Mouse (Mus musculus) midbrain, embryonic 11.5 days (tissue): Measurements from ENCODE around the gene Gba. TPM values are rescaled to one million over a fixed set of nuclear protein-coding genes. Genes with fewer than 3 reads are reported as not detected.

Experiments used
- ATAC-seq: fragments of 200-750 bp; cut with Nextera tagmentation; 2 replicates; pipeline ENCODE4 v1.8.0; 2017; ENCODE audit warnings: moderate TSS enrichment, moderate library complexity; ENCODE audit not compliant: low FRiP score
- DNase-seq: peaks from one replicate; pipeline ENCODE4 v3.0.0; 2015; ENCODE audit warnings: low spot score; ENCODE audit errors: missing footprints
- H3K27ac ChIP-seq: fragments of 300-500 bp; sonication (generic); 2 replicates; pipeline ENCODE4 v1.5.1; 2014; ENCODE audit warnings: low read depth, low read length
- H3K27me3 ChIP-seq: fragments of 300-500 bp; sonication (generic); 2 replicates; pipeline ENCODE4 v1.6.1; 2014; ENCODE audit warnings: mild to moderate bottlenecking, low read length, moderate library complexity, mixed read lengths; ENCODE audit not compliant: control insufficient read depth, insufficient read depth
- H3K36me3 ChIP-seq: fragments of 300-500 bp; sonication (generic); 2 replicates; pipeline ENCODE4 v1.6.1; 2014; ENCODE audit warnings: mild to moderate bottlenecking, low read length, moderate library complexity, mixed read lengths; ENCODE audit not compliant: control insufficient read depth, insufficient read depth
- H3K4me1 ChIP-seq: fragments of 300-500 bp; sonication (generic); 2 replicates; pipeline ENCODE4 v1.6.1; 2014; ENCODE audit warnings: low read length; ENCODE audit not compliant: control insufficient read depth, insufficient read depth
- H3K4me2 ChIP-seq: fragments of 300-500 bp; sonication (generic); 2 replicates; pipeline ENCODE4 v1.6.1; 2014; ENCODE audit warnings: mild to moderate bottlenecking, moderate library complexity
- H3K4me3 ChIP-seq: fragments of 300-500 bp; sonication (generic); 2 replicates; pipeline ENCODE4 v1.5.1; 2014; ENCODE audit warnings: low read depth, low read length
- H3K9ac ChIP-seq: fragments of 300-500 bp; sonication (generic); 2 replicates; pipeline ENCODE4 v1.6.1; 2014; ENCODE audit warnings: low read length
- H3K9me3 ChIP-seq: fragments of 300-500 bp; sonication (generic); 2 replicates; pipeline ENCODE4 v1.6.1; 2016; ENCODE audit warnings: low read length; ENCODE audit not compliant: control insufficient read depth
- whole genome bisulfite sequencing: fragments of 180-500 bp; shearing (Covaris S2); extraction: QIAGEN DNeasy Blood & Tissue Kit; methylation state at CpG from one replicate; pipeline ENCODE4 v1.1.7; 2014; 5-methylcytosine and 5-hydroxymethylcytosine counted together
- polyA plus RNA-seq: library from polyadenylated mRNA; unstranded; fragments of >200 nt; fragmentation: Nextera tagmentation; extraction: Ambion mirVana; gene quantifications from 2 replicates; pipeline ENCODE4 v1.2.1, GENCODE M21; 2014

The Gba gene
- polyA plus RNA-seq, 1 experiment from 2014 or later: 41.4 TPM

- Histone ChIP-seq H3K27me3 (no peaks in the 10 kb centered on the region), H3K9ac (no peak overlapping the region), H3K4me3 (no peak overlapping the region), H3K36me3 (peaks cover 20% of the 10 kb centered on the region), H3K4me1 (peaks cover 6% of the 10 kb centered on the region), H3K27ac (no peak overlapping the region), H3K4me2 (no peak overlapping the region), H3K9me3 (no peaks in the 10 kb centered on the region)
- DNase-seq (no peak), ATAC-seq (no peak)
- 95% methylated on average over 13 of the region's 13 CpGs for WGBS
These were observed 5.4 kb downstream of the Gba start for GRCm38 (mm10) chr3:89208075-89208657.

- 85% methylated on average over 6 of the region's 6 CpGs for WGBS
- peaks cover 20% of the 10 kb centered on the region for H3K36me3 ChIP-seq
These were observed 6.0 kb downstream of the Gba start for GRCm38 (mm10) chr3:89208736-89209135.

GRCm38 (mm10) chr3:89209731-89210130 is 7.0 kb downstream of the Gba start:
- Histone ChIP-seq H3K27me3 (no peaks in the 10 kb centered on the region), H3K4me2 (no peak overlapping the region), H3K27ac (no peak overlapping the region), H3K9ac (no peak overlapping the region), H3K4me3 (no peak overlapping the region), H3K36me3 (peaks cover 20% of the 10 kb centered on the region), H3K9me3 (no peaks in the 10 kb centered on the region), H3K4me1 (peaks cover 7% of the 10 kb centered on the region)
- ATAC-seq: no peak
- WGBS: 86% methylated on average over 7 of the region's 7 CpGs
- DNase-seq: no peak

More at GRCm38 (mm10) chr3:89208736-89209135, 6.0 kb downstream of the Gba start:
- no peak overlapping the region for H3K4me3 ChIP-seq
- ATAC-seq (no peak), DNase-seq (no peak)
- H3K9me3 ChIP-seq: no peaks in the 10 kb centered on the region
- peaks cover 3% of the 10 kb centered on the region for H3K4me1 ChIP-seq
- no peak overlapping the region for H3K9ac ChIP-seq
- H3K27ac ChIP-seq: no peak overlapping the region
- H3K27me3 ChIP-seq: no peaks in the 10 kb centered on the region
- H3K4me2 ChIP-seq: no peak overlapping the region

- Histone ChIP-seq H3K9ac (no peak overlapping the region), H3K9me3 (no peaks in the 10 kb centered on the region), H3K4me1 (peaks cover 9% of the 10 kb centered on the region), H3K27me3 (no peaks in the 10 kb centered on the region), H3K4me2 (no peak overlapping the region), H3K4me3 (no peak overlapping the region), H3K27ac (no peak overlapping the region), H3K36me3 (peaks cover 20% of the 10 kb centered on the region)
- DNase-seq (no peak), ATAC-seq (no peak)
- WGBS: 89% methylated on average over 13 of the region's 13 CpGs
These were observed 7.4 kb downstream of the Gba start for GRCm38 (mm10) chr3:89210162-89210561.

- DNase-seq (no peak), ATAC-seq (no peak)
- Histone ChIP-seq H3K4me1 (peaks cover 14% of the 10 kb centered on the region), H3K27ac (no peak overlapping the region), H3K36me3 (peaks cover 20% of the 10 kb centered on the region), H3K4me3 (no peak overlapping the region), H3K9ac (no peak overlapping the region), H3K9me3 (no peaks in the 10 kb centered on the region), H3K4me2 (no peak overlapping the region), H3K27me3 (no peaks in the 10 kb centered on the region)
- 91% methylated on average over 7 of the region's 7 CpGs for WGBS
These were observed 8.0 kb downstream of the Gba start for GRCm38 (mm10) chr3:89210731-89211130.

GRCm38 (mm10) chr3:89213803-89214530 is 11.2 kb downstream of the Gba start:
- H3K9ac ChIP-seq: peak overlapping the region; percentile 72
- peak; percentile 89 for ATAC-seq
- no peaks in the 10 kb centered on the region for H3K9me3 ChIP-seq

GRCm38 (mm10) chr3:89214681-89215411 is 12.1 kb downstream of the Gba start, which contains the start of gene Thbs3:
Gene Thbs3 (plus strand): TSS chr3:89215180.
- Histone ChIP-seq H3K9me3 (no peaks in the 10 kb centered on the region), H3K27me3 (no peaks in the 10 kb centered on the region), H3K4me2 (peak within 1 kb of the TSS; percentile 82), H3K9ac (peak within 1 kb of the TSS; percentile 72), H3K4me3 (peak within 1 kb of the TSS; percentile 81), H3K4me1 (peaks cover 33% of the 10 kb centered on the region), H3K36me3 (no peaks in the 10 kb centered on the region; the same call in 1 of the 2 replicates), H3K27ac (peak within 1 kb of the TSS; percentile 98)
- ATAC-seq: peak; percentile 22; the same call in 1 of the 2 replicates
- WGBS: under 1% methylated on average over 18 of the region's 19 CpGs
- DNase-seq: peak; percentile 96

More at GRCm38 (mm10) chr3:89213803-89214530, 11.2 kb downstream of the Gba start:
- peak overlapping the region; percentile 82 for H3K4me2 ChIP-seq
- H3K36me3 ChIP-seq: peaks cover 5% of the 10 kb centered on the region
- H3K27me3 ChIP-seq: no peaks in the 10 kb centered on the region
- peak; percentile 99 for DNase-seq
- H3K27ac ChIP-seq: peak overlapping the region; percentile 98
- H3K4me1 ChIP-seq: peaks cover 29% of the 10 kb centered on the region
- H3K4me3 ChIP-seq: peak overlapping the region; percentile 81
- WGBS: under 1% methylated on average over 67 of the region's 69 CpGs

GRCm38 (mm10) chr3:89215853-89216252 is 13.1 kb downstream of the Gba start:
- Histone ChIP-seq H3K36me3 (no peaks in the 10 kb centered on the region; the same call in 1 of the 2 replicates), H3K4me2 (peak overlapping the region; percentile 82), H3K4me3 (peak overlapping the region; percentile 81), H3K27ac (peak overlapping the region; percentile 98), H3K27me3 (no peaks in the 10 kb centered on the region), H3K9ac (peak overlapping the region; percentile 72), H3K9me3 (no peaks in the 10 kb centered on the region), H3K4me1 (peaks cover 33% of the 10 kb centered on the region)
- WGBS: 0% methylated on average over 6 of the region's 6 CpGs
- ATAC-seq (peak; percentile 36), DNase-seq (peak; percentile 98)
